Mouse (Mus musculus) lung, postnatal 0 days (tissue): ENCODE measurements around the gene Stac2.
A peak's percentile ranks its signal among the peaks of the same experiment; 100 is the strongest.

Source experiments
- CTCF ChIP-seq: IDR thresholded peaks from 2 replicates; pipeline ENCODE4 v1.5.1; 2016; ENCODE audit warnings: antibody characterized with exemption, mild to moderate bottlenecking
- EP300 ChIP-seq: IDR thresholded peaks from 2 replicates; pipeline ENCODE4 v1.6.1; 2016; ENCODE audit warnings: antibody characterized with exemption, mild to moderate bottlenecking, control low read depth

DNA sequence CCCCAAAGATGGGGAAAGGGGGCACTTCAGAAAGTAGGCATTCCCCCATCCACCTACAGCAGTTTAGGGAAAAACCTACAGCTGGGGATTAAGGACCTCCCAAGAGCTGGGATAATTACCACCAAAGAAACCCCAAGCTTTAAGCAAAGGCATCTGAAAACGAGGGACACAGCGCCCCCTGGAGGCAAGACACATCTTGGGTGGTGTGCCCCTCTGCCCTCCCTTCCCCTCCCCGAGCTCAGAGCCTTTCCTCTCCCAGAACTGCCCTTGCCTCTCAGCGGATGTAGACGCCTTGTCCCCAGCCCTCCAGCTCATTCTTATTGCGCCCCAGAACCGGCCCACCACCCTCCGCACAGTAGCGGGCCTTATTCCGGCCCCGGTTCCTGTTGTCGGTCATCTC, 50.6 kb downstream of the Stac2 start:
- TF ChIP-seq EP300 (no peak), CTCF (peak; percentile 84)
